Mouse (Mus musculus): ENCODE data around the gene Ephb4. TPM values are rescaled to one million over a fixed set of nuclear protein-coding genes. Genes with fewer than 3 reads are reported as not detected.

The Ephb4 gene
- polyA plus RNA-seq, 2 experiments from 2014 or later = not detected

Other genes with a start within 250 kb of the Ephb4 start
- 10 to 100 TPM; 15.1 to 18.5 TPM for gene Trim56, start 233.9 kb upstream of the Ephb4 start, polyA plus RNA-seq (2017; shearing (Covaris generic))
- not detected for gene Muc3, start 200.8 kb upstream of the Ephb4 start, polyA plus RNA-seq (2017; shearing (Covaris generic))
- gene Muc3a, start 137.7 kb upstream of the Ephb4 start, polyA plus RNA-seq (2017; shearing (Covaris generic)) = 1 to 10 TPM; 8.0 to 9.5 TPM
- gene Ache, start 62.6 kb upstream of the Ephb4 start, polyA plus RNA-seq (2017; shearing (Covaris generic)) = under 1 TPM in 1 of 2 experiments, not detected in 1; 0.16 TPM
- gene Ufsp1, start 55.5 kb upstream of the Ephb4 start, polyA plus RNA-seq (2017; shearing (Covaris generic)) = 1 to 10 TPM in 1 of 2 experiments, under 1 TPM in 1; 0.65 to 1.3 TPM
- 10 to 100 TPM; 60.2 to 63.7 TPM for gene Srrt, start 42.4 kb upstream of the Ephb4 start, polyA plus RNA-seq (2017; shearing (Covaris generic))
- gene Trip6, start 35.7 kb upstream of the Ephb4 start, polyA plus RNA-seq (2017; shearing (Covaris generic)) = 1 to 10 TPM; 1.0 to 1.7 TPM
- 10 to 100 TPM in 1 of 2 experiments, 1 to 10 TPM in 1; 9.2 to 16.7 TPM for gene Slc12a9, start 16.5 kb upstream of the Ephb4 start, polyA plus RNA-seq (2017; shearing (Covaris generic))
- under 1 TPM; 0.27 to 0.39 TPM for gene Zan, start 127.0 kb downstream of the Ephb4 start, polyA plus RNA-seq (2017; shearing (Covaris generic))
- 10 to 100 TPM; 44.2 to 57.4 TPM for gene Pop7, start 152.4 kb downstream of the Ephb4 start, polyA plus RNA-seq (2017; shearing (Covaris generic))
- 10 to 100 TPM; 35.6 to 36.1 TPM for gene Gigyf1, start 168.4 kb downstream of the Ephb4 start, polyA plus RNA-seq (2017; shearing (Covaris generic))
- gene Epo, start 183.1 kb downstream of the Ephb4 start, polyA plus RNA-seq (2017; shearing (Covaris generic)) = not detected
- gene Gnb2, start 183.4 kb downstream of the Ephb4 start, polyA plus RNA-seq (2017; shearing (Covaris generic)) = 10 to 100 TPM; 36.8 to 66.7 TPM
- gene Actl6b, start 203.4 kb downstream of the Ephb4 start, polyA plus RNA-seq (2017; shearing (Covaris generic)) = not detected
- gene Tfr2, start 219.7 kb downstream of the Ephb4 start, polyA plus RNA-seq (2017; shearing (Covaris generic)) = 1 to 10 TPM in 1 of 2 experiments, not detected in 1; 1.6 TPM

Measured in CD4-positive, CD25-positive, alpha-beta regulatory T cell, adult 4 months (primary cell).